Mouse (Mus musculus) embryonic facial prominence, embryonic 12.5 days (tissue): Measurements from ENCODE around the gene Mrpl18. TPM values are rescaled to one million over a fixed set of nuclear protein-coding genes. Genes with fewer than 3 reads are reported as not detected.

Source experiments
- ATAC-seq: fragments of 200-750 bp; cut with Nextera tagmentation; 2 replicates; pipeline ENCODE4 v1.8.0; 2017; ENCODE audit not compliant: insufficient number of reproducible peaks, insufficient read depth, low FRiP score, low TSS enrichment
- H3K27ac ChIP-seq: fragments of 300-500 bp; sonication (generic); 2 replicates; pipeline ENCODE4 v1.5.1; 2016; ENCODE audit warnings: mild to moderate bottlenecking
- H3K27me3 ChIP-seq: fragments of 300-500 bp; sonication (generic); 2 replicates; pipeline ENCODE4 v1.6.1; 2016; ENCODE audit warnings: mild to moderate bottlenecking, moderate library complexity
- H3K36me3 ChIP-seq: fragments of 300-500 bp; sonication (generic); 2 replicates; pipeline ENCODE4 v1.6.1; 2016; ENCODE audit warnings: mild to moderate bottlenecking
- H3K4me1 ChIP-seq: fragments of 300-500 bp; sonication (generic); 2 replicates; pipeline ENCODE4 v1.6.1; 2016
- H3K4me2 ChIP-seq: fragments of 300-500 bp; sonication (generic); replicated peaks from 2 replicates; pipeline ENCODE4 v1.6.1; 2016; ENCODE audit warnings: mild to moderate bottlenecking, moderate library complexity
- H3K4me3 ChIP-seq: fragments of 300-500 bp; sonication (generic); 2 replicates; pipeline ENCODE4 v1.5.1; 2016; ENCODE audit warnings: mild to moderate bottlenecking
- H3K9ac ChIP-seq: fragments of 300-500 bp; sonication (generic); 2 replicates; pipeline ENCODE4 v1.6.1; 2016; ENCODE audit warnings: mild to moderate bottlenecking, moderate library complexity
- H3K9me3 ChIP-seq: fragments of 300-500 bp; sonication (generic); 2 replicates; pipeline ENCODE4 v1.6.1; 2016; ENCODE audit warnings: mild to moderate bottlenecking, moderate library complexity
- WGBS: fragments of 180-500 bp; shearing (Covaris S2); methylation state at CpG from one replicate; pipeline ENCODE4 v1.1.7; 2016; 5-methylcytosine and 5-hydroxymethylcytosine counted together
- microRNA-seq: library from miRNA; unstranded; fragments of <30 nt; microRNA quantifications from one replicate; pipeline ENCODE4, GENCODE M21; 2017
- polyA plus RNA-seq: library from polyadenylated mRNA; unstranded; fragments of >200 nt; fragmentation: Nextera tagmentation; extraction: Ambion mirVana; gene quantifications from 2 replicates; pipeline ENCODE4 v1.2.1, GENCODE M21; 2016

The Mrpl18 gene
- polyA plus RNA-seq, 1 experiment from 2014 or later, result 161 TPM

DNA sequence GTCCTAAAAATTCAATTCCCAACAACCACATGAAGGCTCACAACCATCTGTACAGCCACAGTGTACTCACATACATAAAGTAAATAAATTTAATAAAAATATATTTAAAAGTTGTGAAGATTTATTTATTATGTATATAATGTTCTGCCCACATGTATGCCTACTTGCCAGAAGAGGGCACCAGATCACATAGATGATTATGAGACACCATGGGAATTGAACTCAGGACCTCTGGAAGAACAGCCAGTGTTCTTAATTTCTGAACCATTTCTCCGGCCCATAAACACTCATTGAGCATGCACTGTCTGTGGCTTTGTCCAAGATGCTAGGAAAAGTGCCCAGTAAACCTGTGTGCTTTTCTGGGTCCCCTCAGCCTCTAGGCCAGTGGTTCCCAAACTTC is 34.9 kb downstream of the Mrpl18 start:
- Histone ChIP-seq H3K27ac (no peak overlapping the region), H3K9ac (no peak overlapping the region), H3K4me1 (no peaks in the 10 kb centered on the region), H3K27me3 (no peaks in the 10 kb centered on the region), H3K4me3 (no peak overlapping the region), H3K9me3 (no peaks in the 10 kb centered on the region), H3K36me3 (no peaks in the 10 kb centered on the region), H3K4me2 (no peak overlapping the region)
- 81% methylated on average over 1 of the region's 1 CpGs for WGBS
- ATAC-seq, result no peak

DNA sequence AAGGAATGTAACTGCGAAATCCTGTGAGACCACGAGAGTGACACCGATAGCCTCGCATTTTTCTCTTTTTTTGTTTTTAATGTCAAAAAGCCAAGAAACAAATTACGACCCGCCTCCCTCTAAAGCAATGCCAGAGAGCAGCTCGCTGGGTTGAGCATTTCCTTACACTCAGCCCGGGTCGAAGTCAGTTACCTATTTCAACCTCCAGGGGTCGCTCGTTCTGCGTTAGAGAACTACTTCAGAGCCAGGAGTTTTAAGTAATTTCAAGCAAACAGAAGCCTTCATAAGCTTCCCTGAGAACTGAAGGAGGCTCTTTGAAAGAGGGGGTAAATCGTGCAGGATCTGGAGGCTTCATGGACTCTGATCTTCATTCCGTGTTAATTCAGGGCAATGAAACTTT is 36.0 kb downstream of the Mrpl18 start:
- 0 out of 2 replicates have a peak, but pooled peaks have one; percentile 35 for ATAC-seq
- Histone ChIP-seq H3K36me3 (no peaks in the 10 kb centered on the region), H3K27me3 (no peaks in the 10 kb centered on the region), H3K9me3 (no peaks in the 10 kb centered on the region), H3K27ac (no peak overlapping the region), H3K9ac (no peak overlapping the region), H3K4me2 (peak overlapping the region; percentile 25), H3K4me1 (no peaks in the 10 kb centered on the region), H3K4me3 (no peak overlapping the region)
- WGBS, result 4% methylated on average over 14 of the region's 14 CpGs

DNA sequence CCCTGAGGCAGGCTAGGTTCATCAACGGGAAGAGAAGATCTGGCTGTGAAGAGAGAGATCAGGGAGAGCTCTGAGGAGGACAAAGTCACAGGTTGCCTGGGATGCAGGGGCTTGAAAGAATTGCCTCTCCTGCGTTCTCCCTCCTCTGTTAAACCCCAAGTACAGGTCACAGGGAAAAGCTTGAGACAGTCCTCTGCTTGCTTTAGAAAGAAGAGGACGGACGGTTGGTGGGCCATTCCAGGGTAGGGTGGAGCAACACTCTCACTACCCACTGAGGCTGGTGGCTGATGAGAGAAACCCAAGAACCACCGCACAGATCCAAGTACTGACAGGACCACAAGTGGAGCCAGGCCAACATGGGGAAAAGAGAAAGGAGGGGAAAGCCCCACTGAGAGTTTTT is 40.4 kb downstream of the Mrpl18 start, which contains the start of gene Mrgprh:
TSS of gene Mrgprh (plus strand) at position 301 of the 400 bp plus-strand sequence.
- H3K36me3 ChIP-seq, result no peaks in the 10 kb centered on the region
- H3K9me3 ChIP-seq, result no peaks in the 10 kb centered on the region
- H3K4me3 ChIP-seq, result no peak within 1 kb of the TSS
- no peak for ATAC-seq
- no peak within 1 kb of the TSS for H3K9ac ChIP-seq
- H3K27me3 ChIP-seq, result no peaks in the 10 kb centered on the region
- H3K27ac ChIP-seq, result no peak within 1 kb of the TSS
- 78% methylated on average over 5 of the region's 5 CpGs for WGBS
- H3K4me2 ChIP-seq, result no peak within 1 kb of the TSS
- H3K4me1 ChIP-seq, result peaks cover 16% of the 10 kb centered on the region

DNA sequence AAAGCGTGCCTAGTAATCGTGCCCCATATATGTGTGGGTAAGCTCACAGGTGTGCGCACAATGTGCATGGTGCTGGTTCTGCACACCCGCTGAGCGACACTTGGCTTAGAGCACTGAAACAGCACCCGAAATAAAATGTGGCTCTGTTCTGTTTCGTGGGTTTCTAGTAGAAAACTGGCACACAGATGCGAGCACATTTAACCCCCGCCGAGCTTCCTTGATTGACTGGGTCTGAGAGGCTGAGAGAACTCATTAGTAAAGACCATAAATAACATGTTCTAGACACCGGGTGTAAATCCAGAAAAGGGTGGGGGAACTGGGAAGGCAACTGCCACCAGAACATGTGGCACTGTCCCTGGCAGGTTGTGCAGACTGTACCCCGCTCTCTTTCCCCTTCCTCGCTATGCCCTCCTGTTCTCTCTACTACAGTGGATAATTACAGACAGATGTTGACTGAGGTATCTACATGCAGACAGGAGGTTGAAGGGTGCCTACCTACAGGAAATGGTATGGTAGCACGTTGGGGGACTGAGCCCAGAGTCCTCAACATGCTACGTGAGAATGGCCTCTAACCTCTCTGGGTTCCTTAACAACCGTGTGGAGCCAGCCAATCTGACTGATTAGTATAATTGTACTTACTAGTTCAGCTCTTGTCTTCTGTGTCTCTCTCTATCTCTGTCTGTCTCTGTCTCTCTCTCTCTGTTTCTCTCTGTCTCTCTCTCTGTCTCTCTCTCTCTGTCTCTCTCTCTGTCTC is 43.7 kb downstream of the Mrpl18 start:
- Histone ChIP-seq H3K36me3 (no peaks in the 10 kb centered on the region), H3K4me3 (no peak overlapping the region), H3K9ac (no peak overlapping the region), H3K4me2 (no peak overlapping the region), H3K9me3 (no peaks in the 10 kb centered on the region), H3K27ac (no peak overlapping the region), H3K27me3 (no peaks in the 10 kb centered on the region), H3K4me1 (peaks cover 37% of the 10 kb centered on the region)
- WGBS, result 48% methylated on average over 16 of the region's 16 CpGs
- ATAC-seq, result no peak

DNA sequence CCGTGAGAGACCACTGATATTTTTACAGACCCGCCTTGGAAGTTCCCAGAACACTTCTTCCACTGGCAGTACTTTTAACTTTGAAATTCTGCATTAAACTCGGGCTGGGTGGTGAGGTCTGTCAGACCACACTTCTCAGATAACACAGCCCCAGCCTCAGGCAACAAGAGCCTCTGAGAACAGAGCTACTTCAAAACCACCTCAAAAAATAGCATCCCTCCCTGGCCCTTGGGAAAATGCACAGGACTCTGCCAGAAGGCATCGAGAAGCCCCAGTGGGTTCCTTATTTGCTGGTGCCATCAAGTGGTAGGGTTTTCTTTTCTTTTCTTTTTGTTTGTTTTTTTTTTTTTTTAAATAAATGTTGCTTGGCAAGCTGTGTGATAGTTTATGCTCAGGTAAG is 47.5 kb downstream of the Mrpl18 start:
- Histone ChIP-seq H3K9me3 (no peaks in the 10 kb centered on the region), H3K4me2 (no peak overlapping the region), H3K4me3 (no peak overlapping the region), H3K9ac (no peak overlapping the region), H3K27ac (peak overlapping the region; percentile 67), H3K4me1 (peaks cover 37% of the 10 kb centered on the region), H3K36me3 (no peaks in the 10 kb centered on the region), H3K27me3 (no peaks in the 10 kb centered on the region)
- 7% methylated on average over 4 of the region's 4 CpGs for WGBS
- ATAC-seq, result 0 out of 2 replicates have a peak, but pooled peaks have one; percentile 43

GRCm38 (mm10) chr17:12868043-12868442 is 48.1 kb downstream of the Mrpl18 start, which contains the start of gene Mas1:
Gene Mas1 (minus strand): TSS chr17:12868143.
- Histone ChIP-seq H3K36me3 (no peaks in the 10 kb centered on the region), H3K4me2 (no peak within 1 kb of the TSS), H3K27ac (peak within 1 kb of the TSS; percentile 67), H3K4me3 (no peak within 1 kb of the TSS), H3K4me1 (peaks cover 33% of the 10 kb centered on the region), H3K27me3 (no peaks in the 10 kb centered on the region), H3K9ac (no peak within 1 kb of the TSS), H3K9me3 (no peaks in the 10 kb centered on the region)
- WGBS, result 33% methylated on average over 2 of the region's 2 CpGs
- no peak for ATAC-seq

- 81% methylated on average over 10 of the region's 10 CpGs for WGBS
- Histone ChIP-seq H3K4me3 (no peak overlapping the region), H3K9ac (no peak overlapping the region), H3K4me2 (no peak overlapping the region), H3K27ac (no peak overlapping the region), H3K27me3 (no peaks in the 10 kb centered on the region), H3K36me3 (no peaks in the 10 kb centered on the region), H3K4me1 (peaks cover 23% of the 10 kb centered on the region), H3K9me3 (no peaks in the 10 kb centered on the region)
- ATAC-seq, result no peak
Measured at GRCm38 (mm10) chr17:12866853-12867252, 49.3 kb downstream of the Mrpl18 start.

DNA sequence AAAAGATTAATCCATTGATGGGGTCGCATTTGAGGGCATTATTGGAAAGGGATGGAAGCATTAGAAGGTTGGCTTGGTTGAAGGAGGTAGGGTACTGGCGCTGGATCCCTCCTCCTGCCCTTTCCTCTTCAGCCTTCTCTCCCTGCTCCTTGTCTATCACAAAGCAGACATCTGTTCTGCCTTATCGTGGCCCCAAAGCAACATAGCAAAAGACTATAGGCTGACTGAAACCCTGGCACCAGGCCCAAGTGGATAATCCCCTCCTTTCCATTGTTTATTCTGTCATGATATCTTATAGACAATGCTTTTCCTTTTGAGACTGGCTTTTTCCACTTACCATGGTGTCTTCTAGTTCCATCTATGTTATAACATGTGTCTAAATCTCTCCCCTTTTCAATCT is 50.7 kb downstream of the Mrpl18 start:
- 52% methylated on average over 3 of the region's 3 CpGs for WGBS
- H3K27me3 ChIP-seq, result no peaks in the 10 kb centered on the region

GRCm38 (mm10) chr17:12864111-12864510 is 52.0 kb downstream of the Mrpl18 start:
- Histone ChIP-seq H3K27ac (no peak overlapping the region), H3K9me3 (no peaks in the 10 kb centered on the region), H3K4me3 (no peak overlapping the region), H3K27me3 (no peaks in the 10 kb centered on the region), H3K4me1 (peaks cover 13% of the 10 kb centered on the region), H3K4me2 (no peak overlapping the region), H3K9ac (no peak overlapping the region), H3K36me3 (no peaks in the 10 kb centered on the region)
- no peak for ATAC-seq

More for the DNA sequence above, 50.7 kb downstream of the Mrpl18 start:
- peaks cover 21% of the 10 kb centered on the region for H3K4me1 ChIP-seq
- no peak for ATAC-seq
- H3K4me3 ChIP-seq, result no peak overlapping the region
- no peak overlapping the region for H3K9ac ChIP-seq
- H3K36me3 ChIP-seq, result no peaks in the 10 kb centered on the region
- H3K27ac ChIP-seq, result no peak overlapping the region
- no peak overlapping the region for H3K4me2 ChIP-seq
- H3K9me3 ChIP-seq, result no peaks in the 10 kb centered on the region

Small RNA genes lying within 50 kb of the gene (microRNA-seq; reads per million reads assigned to microRNA genes)
- not detected for gene Gm24085

Other genes with a start within 250 kb of the Mrpl18 start
- 0.08 and 0.42 TPM in 2 replicates for gene Slc22a1, start 240.5 kb downstream of the Mrpl18 start, polyA plus RNA-seq
- gene Igf2r, start 146.7 kb downstream of the Mrpl18 start, polyA plus RNA-seq, result 37.1 and 38.1 TPM in 2 replicates
- 0.70 and 1.3 TPM in 2 replicates for gene Mas1, start 48.2 kb downstream of the Mrpl18 start, polyA plus RNA-seq
- 0.13 TPM in 1 of 2 replicates, not detected in the other for gene Mrgprh, start 40.3 kb downstream of the Mrpl18 start, polyA plus RNA-seq
- 3.0 and 4.1 TPM in 2 replicates for gene Pnldc1, start 6.1 kb downstream of the Mrpl18 start, polyA plus RNA-seq
- 475 and 490 TPM in 2 replicates for gene Tcp1, start 644 bp downstream of the Mrpl18 start, polyA plus RNA-seq
- 1.0 and 1.4 TPM in 2 replicates for gene Acat3, start 24.3 kb upstream of the Mrpl18 start, polyA plus RNA-seq
- gene Acat2, start 44.4 kb upstream of the Mrpl18 start, polyA plus RNA-seq, result 280 and 284 TPM in 2 replicates
- 141 and 146 TPM in 2 replicates for gene Wtap, start 77.8 kb upstream of the Mrpl18 start, polyA plus RNA-seq
- 83.1 and 87.8 TPM in 2 replicates for gene Sod2, start 90.5 kb upstream of the Mrpl18 start, polyA plus RNA-seq
- not detected in 2 replicates for gene Gpr31b, start 136.0 kb upstream of the Mrpl18 start, polyA plus RNA-seq
- gene Tcp10b, start 144.8 kb upstream of the Mrpl18 start, polyA plus RNA-seq, result not detected in 2 replicates
- not detected in 2 replicates for gene Unc93a, start 215.5 kb upstream of the Mrpl18 start, polyA plus RNA-seq